Mouse (Mus musculus) limb, embryonic 11.5 days (tissue): ENCODE measurements around the gene Tmem125. TPM values are rescaled to one million over a fixed set of nuclear protein-coding genes. Genes with fewer than 3 reads are reported as not detected.

Source experiments
- ATAC-seq: fragments of 200-750 bp; cut with Nextera tagmentation; 2 replicates; pipeline ENCODE4 v1.8.0; 2017; ENCODE audit warnings: low read depth; ENCODE audit not compliant: insufficient number of reproducible peaks, low FRiP score, low TSS enrichment
- DNase-seq: peaks from one replicate; pipeline ENCODE4 v3.0.0-alpha.2; 2015; ENCODE audit warnings: low spot score
- H3K27ac ChIP-seq: fragments of 300-500 bp; sonication (generic); replicated peaks from 2 replicates; pipeline ENCODE4 v1.5.1; 2014; ENCODE audit warnings: low read depth, mild to moderate bottlenecking, low read length
- H3K27me3 ChIP-seq: fragments of 300-500 bp; sonication (generic); 2 replicates; pipeline ENCODE4 v1.6.1; 2014; ENCODE audit warnings: mild to moderate bottlenecking, low read length, mixed read lengths; ENCODE audit not compliant: control insufficient read depth, insufficient read depth
- H3K36me3 ChIP-seq: fragments of 300-500 bp; sonication (generic); 2 replicates; pipeline ENCODE4 v1.6.1; 2014; ENCODE audit warnings: mild to moderate bottlenecking, low read length, moderate library complexity, mixed read lengths; ENCODE audit not compliant: control insufficient read depth, insufficient read depth
- H3K4me1 ChIP-seq: fragments of 300-500 bp; sonication (generic); 2 replicates; pipeline ENCODE4 v1.6.1; 2014; ENCODE audit warnings: low read length, mixed read lengths; ENCODE audit not compliant: control insufficient read depth, insufficient read depth
- H3K4me2 ChIP-seq: fragments of 300-500 bp; sonication (generic); 2 replicates; pipeline ENCODE4 v1.6.1; 2014; ENCODE audit warnings: low read depth, mild to moderate bottlenecking, moderate library complexity; ENCODE audit not compliant: severe bottlenecking
- H3K4me3 ChIP-seq: fragments of 300-500 bp; sonication (generic); 2 replicates; pipeline ENCODE4 v1.5.1; 2014; ENCODE audit warnings: low read depth, low read length
- H3K9ac ChIP-seq: fragments of 300-500 bp; sonication (generic); 2 replicates; pipeline ENCODE4 v1.6.1; 2014; ENCODE audit warnings: mild to moderate bottlenecking, low read length
- H3K9me3 ChIP-seq: fragments of 300-500 bp; sonication (generic); 2 replicates; pipeline ENCODE4 v1.6.1; 2016; ENCODE audit warnings: low read length; ENCODE audit not compliant: control insufficient read depth
- WGBS: fragments of 180-500 bp; shearing (Covaris S2); extraction: QIAGEN DNeasy Blood & Tissue Kit; methylation state at CpG from one replicate; pipeline ENCODE4 v1.1.7; 2014; 5-methylcytosine and 5-hydroxymethylcytosine counted together
- polyA plus RNA-seq: library from polyadenylated mRNA; unstranded; fragments of >200 nt; fragmentation: Nextera tagmentation; extraction: Ambion mirVana; gene quantifications from 2 replicates; pipeline ENCODE4 v1.2.1, GENCODE M21; 2014

Gene Tmem125
- 0.27 and 0.33 TPM in 2 replicates for polyA plus RNA-seq

GRCm38 (mm10) chr4:118543592-118544260 is at the start of gene Tmem125:
Tmem125 (minus strand) TSS chr4:118544044.
- 2% methylated on average over 24 of the region's 24 CpGs for WGBS
- 0 out of 2 replicates have a peak within 1 kb of the TSS, but pooled peaks have one; percentile 35 for H3K9ac ChIP-seq

GRCm38 (mm10) chr4:118589733-118590130 is 45.9 kb upstream of the Tmem125 start:
- no peak overlapping the region for H3K4me3 ChIP-seq
- H3K4me1 ChIP-seq: no peaks in the 10 kb centered on the region
- no peak overlapping the region for H3K4me2 ChIP-seq
- H3K36me3 ChIP-seq: no peaks in the 10 kb centered on the region
- peak; percentile 30 for DNase-seq
- no peak for ATAC-seq
- WGBS: 8% methylated on average over 7 of the region's 7 CpGs
- no peaks in the 10 kb centered on the region for H3K9me3 ChIP-seq
- no peak overlapping the region for H3K27ac ChIP-seq
- no peaks in the 10 kb centered on the region for H3K27me3 ChIP-seq
- no peak overlapping the region for H3K9ac ChIP-seq

More at GRCm38 (mm10) chr4:118543592-118544260, at the start of gene Tmem125:
- Histone ChIP-seq H3K4me1 (peaks cover 2% of the 10 kb centered on the region; the same call in 1 of the 2 replicates), H3K4me3 (peak within 1 kb of the TSS; percentile 28), H3K9me3 (no peaks in the 10 kb centered on the region), H3K27ac (no peak within 1 kb of the TSS), H3K36me3 (no peaks in the 10 kb centered on the region), H3K4me2 (peak within 1 kb of the TSS; percentile 55), H3K27me3 (0 out of 2 replicates have a peak, but pooled peaks cover 2% of the 10 kb centered on the region)
- ATAC-seq: peak; percentile 73
- peak; percentile 47 for DNase-seq

- Histone ChIP-seq H3K9ac (no peak overlapping the region), H3K4me3 (no peak overlapping the region), H3K36me3 (no peaks in the 10 kb centered on the region), H3K4me1 (no peaks in the 10 kb centered on the region), H3K9me3 (no peaks in the 10 kb centered on the region), H3K4me2 (no peak overlapping the region), H3K27ac (no peak overlapping the region), H3K27me3 (no peaks in the 10 kb centered on the region)
- ATAC-seq (no peak), DNase-seq (no peak)
- 73% methylated on average over 12 of the region's 12 CpGs for WGBS
Measured at GRCm38 (mm10) chr4:118589053-118589732, 45.3 kb upstream of the Tmem125 start.

- ATAC-seq: no peak
- H3K4me2 ChIP-seq: no peak overlapping the region
- H3K27ac ChIP-seq: no peak overlapping the region
- H3K9ac ChIP-seq: no peak overlapping the region
- H3K36me3 ChIP-seq: no peaks in the 10 kb centered on the region
- H3K9me3 ChIP-seq: no peaks in the 10 kb centered on the region
- 97% methylated on average over 8 of the region's 8 CpGs for WGBS
- H3K4me1 ChIP-seq: no peaks in the 10 kb centered on the region
- no peaks in the 10 kb centered on the region for H3K27me3 ChIP-seq
- no peak for DNase-seq
- H3K4me3 ChIP-seq: no peak overlapping the region
Measured at GRCm38 (mm10) chr4:118582629-118583028, 38.8 kb upstream of the Tmem125 start.

- Histone ChIP-seq H3K27me3 (no peaks in the 10 kb centered on the region), H3K4me3 (no peak overlapping the region), H3K36me3 (no peaks in the 10 kb centered on the region), H3K4me2 (no peak overlapping the region), H3K27ac (no peak overlapping the region), H3K9ac (no peak overlapping the region), H3K4me1 (no peaks in the 10 kb centered on the region), H3K9me3 (no peaks in the 10 kb centered on the region)
- ATAC-seq (no peak), DNase-seq (no peak)
- WGBS: 46% methylated on average over 11 of the region's 11 CpGs
Measured at GRCm38 (mm10) chr4:118581508-118581907, 37.7 kb upstream of the Tmem125 start.

- WGBS: 48% methylated on average over 13 of the region's 13 CpGs
- H3K4me2 ChIP-seq: no peak overlapping the region
- DNase-seq: peak; percentile 55
- H3K36me3 ChIP-seq: no peaks in the 10 kb centered on the region
- no peaks in the 10 kb centered on the region for H3K9me3 ChIP-seq
- H3K4me1 ChIP-seq: no peaks in the 10 kb centered on the region
- H3K27ac ChIP-seq: no peak overlapping the region
- no peak overlapping the region for H3K9ac ChIP-seq
- H3K4me3 ChIP-seq: no peak overlapping the region
- no peaks in the 10 kb centered on the region for H3K27me3 ChIP-seq
- ATAC-seq: no peak
Measured at GRCm38 (mm10) chr4:118579313-118579712, 35.5 kb upstream of the Tmem125 start.

GRCm38 (mm10) chr4:118576097-118576496 is 32.3 kb upstream of the Tmem125 start:
- ATAC-seq: no peak
- no peaks in the 10 kb centered on the region for H3K36me3 ChIP-seq
- no peaks in the 10 kb centered on the region for H3K9me3 ChIP-seq
- no peak overlapping the region for H3K27ac ChIP-seq
- no peak overlapping the region for H3K9ac ChIP-seq
- no peaks in the 10 kb centered on the region for H3K27me3 ChIP-seq
- no peaks in the 10 kb centered on the region for H3K4me1 ChIP-seq
- H3K4me2 ChIP-seq: no peak overlapping the region
- DNase-seq: peak; percentile 94
- no peak overlapping the region for H3K4me3 ChIP-seq
- 5% methylated on average over 6 of the region's 6 CpGs for WGBS

- Histone ChIP-seq H3K4me1 (no peaks in the 10 kb centered on the region), H3K4me2 (no peak overlapping the region), H3K4me3 (no peak overlapping the region), H3K9me3 (no peaks in the 10 kb centered on the region), H3K36me3 (no peaks in the 10 kb centered on the region), H3K27me3 (0 out of 2 replicates have a peak, but pooled peaks cover 2% of the 10 kb centered on the region), H3K27ac (no peak overlapping the region), H3K9ac (no peak overlapping the region)
- 85% methylated on average over 14 of the region's 15 CpGs for WGBS
- ATAC-seq (no peak), DNase-seq (no peak)
Measured at GRCm38 (mm10) chr4:118571441-118571840, 27.6 kb upstream of the Tmem125 start.
